Mouse (Mus musculus): ENCODE data around the gene Srpx.

DNA sequence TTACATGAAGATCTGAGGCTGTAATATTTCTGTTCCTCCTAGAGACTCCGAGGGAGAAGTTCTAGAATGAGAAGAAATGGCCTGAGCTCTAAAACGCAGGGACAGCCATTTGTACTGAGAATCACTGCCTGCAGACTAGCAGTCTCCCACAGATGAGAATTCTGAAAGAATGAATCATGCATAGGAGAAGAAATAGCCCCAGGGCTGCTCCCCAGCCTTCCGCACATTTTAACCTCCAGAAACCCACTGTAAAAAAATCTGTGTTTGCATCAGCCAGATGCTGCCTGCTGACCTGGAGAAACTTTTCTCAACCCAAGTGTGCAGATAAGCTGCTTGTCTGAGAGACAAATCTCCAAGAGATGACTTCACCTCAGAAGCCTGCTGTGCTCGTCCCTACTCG is 12.0 kb downstream of the Srpx start:
- TF ChIP-seq CHD2 (IDR thresholded peaks at IDR 0.05; ENCODE audit: low read depth, low read length) (no peak), MAFK (IDR thresholded peaks at IDR 0.05; ENCODE audit: insufficient read depth, low read depth, low read length) (no peak), ZC3H11A (IDR thresholded peaks at IDR 0.05; ENCODE audit: borderline replicate concordance, low read depth, low read length) (no peak), HCFC1 (IDR thresholded peaks at IDR 0.05; ENCODE audit: borderline replicate concordance, insufficient read depth, low read length) (no peak), ZNF384 (IDR thresholded peaks at IDR 0.05; ENCODE audit: low read depth, low read length) (no peak)
